Mouse (Mus musculus) thymus, postnatal 25 days (tissue): Measurements from ENCODE around the gene Khdc4.
A peak's percentile ranks its signal among the peaks of the same experiment; 100 is the strongest.

Experiments used
- DNase-seq: peaks from one replicate; pipeline ENCODE4 v3.0.0; 2022

Khdc4 gene

GRCm38 (mm10) chr3:88684980-88685941 lies at the start of gene Khdc4:
Khdc4 (plus strand) TSS chr3:88685803.
- DNase-seq = peak; percentile 96

- no peak for DNase-seq
These were observed 49.0 kb upstream of the Khdc4 start for GRCm38 (mm10) chr3:88636555-88636986.

- no peak for DNase-seq
These were observed 48.5 kb upstream of the Khdc4 start for GRCm38 (mm10) chr3:88637134-88637533.

DNA sequence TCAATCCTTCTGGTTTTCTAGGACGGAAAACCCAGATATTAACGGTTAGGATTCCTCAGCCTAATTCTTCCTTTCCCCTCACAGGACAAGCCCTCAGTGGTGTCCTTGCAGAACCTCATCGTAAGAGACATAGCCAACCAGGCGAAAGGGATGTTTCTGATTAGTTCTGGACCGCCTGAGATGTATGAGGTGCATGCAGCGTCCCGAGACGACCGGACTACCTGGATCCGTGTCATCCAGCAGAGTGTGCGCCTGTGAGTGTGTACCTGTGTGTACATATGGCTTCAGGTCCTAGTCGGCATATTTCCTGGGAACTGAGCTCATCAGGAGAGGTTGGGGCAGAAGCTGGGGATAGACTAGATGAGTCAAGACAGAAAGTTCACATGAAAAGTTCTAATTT lies 46.4 kb upstream of the Khdc4 start:
- no peak for DNase-seq

GRCm38 (mm10) chr3:88640676-88641075 lies 44.9 kb upstream of the Khdc4 start:
- peak; percentile 73 for DNase-seq

GRCm38 (mm10) chr3:88643078-88643477 lies 42.5 kb upstream of the Khdc4 start:
- no peak for DNase-seq

DNA sequence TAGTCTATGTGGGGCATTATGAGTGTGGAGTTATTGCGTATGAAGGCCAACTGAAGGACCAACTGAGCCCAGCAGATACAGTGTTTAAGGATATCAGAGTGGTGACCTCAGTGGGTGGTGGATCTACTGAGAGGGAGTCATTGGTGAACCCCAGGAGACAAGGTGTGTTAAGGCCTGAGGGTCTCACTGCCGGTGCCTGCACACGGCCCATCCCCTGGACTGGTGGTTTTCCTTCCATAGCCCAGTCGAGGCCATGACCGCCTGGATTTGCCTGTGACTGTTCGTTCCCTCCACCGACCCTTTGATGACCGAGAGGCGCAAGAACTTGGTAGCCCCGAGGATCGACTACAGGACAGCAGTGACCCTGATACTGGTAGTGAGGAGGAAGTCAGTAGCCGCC lies 39.7 kb upstream of the Khdc4 start:
- DNase-seq = no peak

- no peak for DNase-seq
These were observed 39.1 kb upstream of the Khdc4 start for GRCm38 (mm10) chr3:88646426-88646995.

DNA sequence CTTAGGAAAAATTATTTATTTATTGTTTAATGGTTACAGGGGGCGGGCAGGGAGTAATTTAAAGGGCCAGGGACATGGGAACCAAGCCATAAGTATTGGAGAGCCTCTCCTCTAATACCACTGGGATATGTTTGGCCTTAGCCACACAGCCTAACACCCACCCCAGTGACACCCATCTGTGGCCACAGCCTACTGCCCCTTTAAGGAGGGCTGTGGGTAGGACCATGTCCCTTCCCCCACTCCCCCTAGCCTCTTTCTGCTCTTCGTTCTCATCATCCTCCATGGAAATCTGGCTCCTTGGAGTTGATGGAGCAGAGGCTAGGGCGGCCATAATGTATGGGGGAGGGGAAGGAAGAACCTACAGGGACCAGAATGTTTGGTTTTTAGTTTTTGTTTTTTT lies 38.5 kb upstream of the Khdc4 start:
- DNase-seq = no peak

DNA sequence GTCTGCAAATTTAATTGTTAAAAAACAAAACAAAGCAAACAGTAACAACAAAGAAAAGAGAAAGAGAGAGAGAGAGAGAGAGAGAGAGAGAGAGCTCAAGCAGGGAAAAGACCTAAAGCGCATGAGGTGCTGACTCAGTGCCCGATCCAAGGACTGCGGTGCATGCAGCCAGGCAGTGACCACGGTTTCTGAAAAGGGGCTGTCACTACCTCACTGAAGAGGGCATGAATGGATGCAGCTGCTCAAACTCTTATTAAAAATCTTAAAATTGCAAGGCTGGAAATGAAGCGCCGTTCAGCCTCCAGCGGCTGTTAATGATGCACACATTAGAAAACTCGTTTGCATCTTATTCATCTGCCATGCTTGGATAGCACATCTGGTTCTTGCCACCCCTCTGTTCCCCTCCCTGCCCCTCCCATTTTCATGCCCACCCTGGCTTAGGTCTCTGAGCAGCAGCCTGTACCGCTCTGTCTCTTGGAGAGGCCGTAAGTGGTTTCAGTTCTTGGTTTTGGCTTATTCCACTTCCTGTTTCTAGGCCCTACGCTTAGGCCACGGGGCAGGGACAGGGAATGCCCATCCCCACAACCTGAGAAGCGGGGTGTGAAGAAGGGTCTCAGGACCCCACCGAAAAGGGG lies 37.7 kb upstream of the Khdc4 start:
- DNase-seq = no peak

DNA sequence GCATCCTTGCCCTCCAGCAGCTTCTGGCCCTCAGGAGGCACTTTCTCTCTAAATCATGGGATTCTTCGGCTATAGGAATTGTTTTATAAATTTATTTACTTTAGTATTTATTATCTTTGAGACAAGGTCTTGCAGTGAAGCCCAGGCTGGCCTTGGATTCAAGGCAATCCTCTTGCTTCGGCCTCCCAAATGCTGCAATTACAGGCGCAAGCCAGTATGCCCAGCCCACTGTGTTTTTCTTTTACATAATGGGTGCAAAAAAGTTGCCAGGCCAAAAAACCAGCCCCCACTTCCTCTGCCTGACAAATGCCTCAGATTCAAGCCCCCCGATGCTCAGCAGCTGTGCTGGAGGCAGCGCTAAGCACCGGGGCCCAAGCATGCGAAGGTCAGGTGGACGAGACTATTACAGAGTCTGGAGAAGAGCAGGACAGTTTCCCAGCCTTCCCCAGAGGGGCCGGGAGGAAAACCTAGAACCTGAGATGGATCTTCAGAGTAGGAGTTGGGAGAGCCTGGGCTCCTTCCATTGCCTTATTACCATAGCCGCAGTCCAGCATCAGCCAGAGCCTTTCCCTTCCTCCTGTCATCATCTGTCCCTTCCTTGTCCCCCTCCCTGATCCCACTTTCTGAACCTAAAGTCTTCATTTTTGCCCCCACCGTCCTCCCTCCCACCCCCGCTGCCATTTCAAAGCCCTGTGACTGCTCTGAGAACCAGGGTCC lies 37.0 kb upstream of the Khdc4 start:
- DNase-seq = no peak

- DNase-seq = no peak
These were observed 36.4 kb upstream of the Khdc4 start for GRCm38 (mm10) chr3:88649186-88649585.

DNA sequence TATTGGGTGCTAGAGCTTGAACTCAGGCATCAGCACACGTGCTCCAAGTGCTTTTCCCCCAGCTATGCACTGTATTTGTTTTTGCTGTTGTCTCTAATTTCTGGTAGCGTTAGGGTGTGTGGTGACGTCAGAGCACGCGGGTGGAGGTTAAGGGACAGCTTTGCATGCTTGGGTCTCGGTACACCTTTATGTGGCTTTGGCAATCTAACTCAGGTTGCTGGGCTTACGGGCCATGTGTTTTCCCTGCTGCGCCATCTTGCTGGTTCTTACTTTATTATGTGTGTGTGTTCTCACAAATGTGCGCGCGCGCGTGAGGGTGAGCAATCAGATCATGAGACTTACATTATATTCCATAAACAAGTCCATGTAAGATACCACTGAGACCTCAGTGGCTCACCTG lies 35.6 kb upstream of the Khdc4 start:
- no peak for DNase-seq

- no peak for DNase-seq
These were observed 34.7 kb upstream of the Khdc4 start for GRCm38 (mm10) chr3:88650713-88651504.

DNA sequence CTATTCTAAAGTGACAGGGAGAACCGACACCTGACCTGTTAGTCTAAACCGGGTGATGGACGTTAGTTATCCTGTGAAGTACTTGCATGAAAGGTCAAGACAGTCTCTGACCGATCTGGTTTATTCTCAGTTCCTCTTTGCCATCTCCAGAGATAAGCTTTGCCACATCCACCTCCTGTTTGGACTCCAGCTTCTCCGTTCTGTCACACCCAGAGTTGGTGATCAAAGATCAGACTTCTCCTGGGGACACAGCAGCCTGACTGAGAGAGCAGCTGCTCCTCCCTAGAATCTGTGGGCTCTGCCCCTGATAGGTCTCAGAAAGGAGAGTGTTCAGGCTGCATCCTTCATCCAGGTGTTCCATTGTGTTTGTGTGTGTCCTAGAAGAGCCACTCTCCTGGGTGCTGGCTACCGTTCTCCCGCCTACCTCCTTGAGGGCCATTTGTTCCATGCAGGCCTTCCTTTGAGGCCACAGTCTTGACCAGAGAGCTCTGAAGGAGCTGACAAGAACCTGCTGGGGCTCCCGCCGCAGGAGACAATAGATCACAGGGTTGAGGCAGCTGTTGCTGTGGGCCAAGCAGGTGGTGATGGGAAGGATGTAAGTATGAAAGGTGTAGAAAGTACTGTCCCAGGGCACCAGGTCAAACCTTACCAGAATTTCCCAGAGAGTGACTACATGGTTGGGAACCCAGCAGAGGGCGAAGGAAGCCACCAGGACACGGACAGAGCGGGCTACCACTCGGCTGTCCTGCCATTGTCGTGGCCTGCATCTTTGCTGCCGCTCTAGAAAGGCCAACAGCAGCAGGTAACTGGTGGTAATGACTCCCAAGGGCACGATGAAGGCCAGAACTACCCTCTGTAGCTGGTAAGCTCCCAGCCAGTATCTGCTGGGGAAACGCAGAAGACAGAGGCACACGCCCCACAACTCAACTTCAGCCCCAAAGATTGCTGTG lies 33.7 kb upstream of the Khdc4 start:
- DNase-seq = no peak

DNA sequence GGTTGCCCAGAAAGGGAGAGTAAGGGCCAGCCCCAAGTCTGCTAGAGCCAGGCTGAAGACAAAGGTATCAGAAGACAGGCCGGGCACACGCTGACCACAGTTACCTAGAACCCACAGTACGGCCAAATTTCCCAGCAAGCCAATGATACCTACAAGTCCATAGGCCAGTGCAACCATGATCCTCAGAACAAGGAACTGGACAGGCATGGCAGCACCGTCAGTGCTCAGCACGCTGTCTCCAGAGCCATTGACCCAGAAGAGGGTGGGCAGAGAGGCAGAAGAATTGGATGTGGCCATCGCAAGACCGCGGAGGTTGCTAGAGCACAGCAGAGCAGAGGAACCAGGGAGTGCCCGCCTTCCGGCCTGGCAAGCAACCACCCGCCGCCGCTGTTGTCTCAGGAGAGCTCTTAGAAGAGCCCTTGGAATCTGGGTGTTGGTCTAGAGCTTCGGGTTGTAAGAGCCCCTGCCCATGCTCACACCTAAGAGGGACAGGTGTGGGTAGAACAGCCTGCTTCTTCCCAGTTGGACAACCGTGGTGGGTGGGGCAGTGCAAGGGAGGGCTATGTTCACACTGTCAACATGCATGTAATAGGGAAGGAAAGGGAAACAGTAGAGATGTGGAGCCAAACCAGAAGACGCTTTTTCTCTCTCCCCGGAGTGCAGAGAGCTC lies 32.6 kb upstream of the Khdc4 start, which contains the start of gene Rxfp4:
Rxfp4 (minus strand) TSS at position 297 of the 670 bp plus-strand sequence.
- DNase-seq = no peak

- no peak for DNase-seq
These were observed 31.9 kb upstream of the Khdc4 start for GRCm38 (mm10) chr3:88653516-88654370.

- no peak for DNase-seq
These were observed 31.0 kb upstream of the Khdc4 start for GRCm38 (mm10) chr3:88654621-88655020.

DNA sequence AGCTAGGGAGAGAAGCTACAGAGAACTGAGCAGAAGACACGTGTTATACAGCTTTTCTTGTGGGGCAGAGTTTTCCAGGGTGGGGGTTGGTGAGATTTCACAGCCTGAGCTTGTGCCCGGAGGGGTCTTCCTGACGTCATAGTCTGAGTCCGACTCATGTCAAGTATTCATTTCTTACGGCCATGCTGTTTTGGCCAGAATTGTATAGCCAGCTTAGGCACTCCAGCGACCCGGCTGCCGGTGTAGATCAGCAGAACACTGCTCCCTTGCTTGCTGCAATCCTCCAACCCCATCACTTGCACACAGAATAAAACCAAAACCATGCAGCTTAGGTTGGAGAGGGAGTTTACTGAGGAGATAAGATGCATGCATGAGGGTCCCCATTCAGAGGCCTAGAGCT lies 30.0 kb upstream of the Khdc4 start:
- DNase-seq = no peak
